Mouse (Mus musculus): ENCODE data around the gene Mccc1. TPM values are rescaled to one million over a fixed set of nuclear protein-coding genes. Genes with fewer than 3 reads are reported as not detected.

The Mccc1 gene
- polyA plus RNA-seq, 1 experiment from 2014 or later, result 20.8 TPM

- no peaks in the 10 kb centered on the region for H3K9me3 ChIP-seq (ENCODE audit: low read length)
- H3K4me2 ChIP-seq (replicated peaks; ENCODE audit: low read depth, low read length), result no peak overlapping the region
- DNase-seq (ENCODE audit: low spot score) (no peak), ATAC-seq (no peak)
- no peak overlapping the region for H3K4me3 ChIP-seq (ENCODE audit: low read depth, low read length)
- no peak overlapping the region for H3K9ac ChIP-seq (replicated peaks; ENCODE audit: low read depth)
- TF ChIP-seq EP300 (IDR thresholded peaks at IDR 0.05) (no peak), CTCF (IDR thresholded peaks at IDR 0.05) (no peak)
- WGBS, result 76% methylated on average over 6 of the region's 6 CpGs
- no peaks in the 10 kb centered on the region for H3K36me3 ChIP-seq (ENCODE audit: insufficient read depth, low read length)
- no peak overlapping the region for H3K27ac ChIP-seq (ENCODE audit: low read length)
- no peaks in the 10 kb centered on the region for H3K27me3 ChIP-seq (replicated peaks; ENCODE audit: insufficient read depth, low read length)
- no peaks in the 10 kb centered on the region for H3K4me1 ChIP-seq (ENCODE audit: insufficient read depth, low read depth, low read length)
Measured at GRCm38 (mm10) chr3:36025732-36026131, 25.3 kb upstream of the Mccc1 start.

GRCm38 (mm10) chr3:36011239-36011638, 10.8 kb upstream of the Mccc1 start:
- Histone ChIP-seq H3K9me3 (ENCODE audit: low read length) (no peaks in the 10 kb centered on the region), H3K27me3 (replicated peaks; ENCODE audit: insufficient read depth, low read length) (no peaks in the 10 kb centered on the region), H3K9ac (replicated peaks; ENCODE audit: low read depth) (no peak overlapping the region), H3K27ac (ENCODE audit: low read length) (no peak overlapping the region), H3K4me3 (ENCODE audit: low read depth, low read length) (no peak overlapping the region), H3K4me2 (replicated peaks; ENCODE audit: low read depth, low read length) (no peak overlapping the region), H3K4me1 (ENCODE audit: insufficient read depth, low read depth, low read length) (no peaks in the 10 kb centered on the region), H3K36me3 (ENCODE audit: insufficient read depth, low read length) (no peaks in the 10 kb centered on the region)
- 66% methylated on average over 3 of the region's 3 CpGs for WGBS
- DNase-seq (ENCODE audit: low spot score), result no peak
- no peak for ATAC-seq
- TF ChIP-seq EP300 (IDR thresholded peaks at IDR 0.05) (no peak), CTCF (IDR thresholded peaks at IDR 0.05) (no peak)

- TF ChIP-seq CTCF (IDR thresholded peaks at IDR 0.05), result no peak
- TF ChIP-seq EP300 (IDR thresholded peaks at IDR 0.05), result no peak
- Histone ChIP-seq H3K27me3 (replicated peaks; ENCODE audit: insufficient read depth, low read length) (no peaks in the 10 kb centered on the region), H3K4me1 (ENCODE audit: insufficient read depth, low read depth, low read length) (no peaks in the 10 kb centered on the region), H3K36me3 (ENCODE audit: insufficient read depth, low read length) (no peaks in the 10 kb centered on the region), H3K9ac (replicated peaks; ENCODE audit: low read depth) (no peak overlapping the region), H3K4me2 (replicated peaks; ENCODE audit: low read depth, low read length) (no peak overlapping the region), H3K4me3 (ENCODE audit: low read depth, low read length) (no peak overlapping the region), H3K9me3 (ENCODE audit: low read length) (no peaks in the 10 kb centered on the region), H3K27ac (ENCODE audit: low read length) (no peak overlapping the region)
- peak; percentile 76 for DNase-seq (ENCODE audit: low spot score)
- ATAC-seq, result peak; percentile 80
- WGBS, result 51% methylated on average over 4 of the region's 4 CpGs
Measured at GRCm38 (mm10) chr3:36008411-36009154, 8.1 kb upstream of the Mccc1 start.

- no peak overlapping the region for H3K27ac ChIP-seq (ENCODE audit: low read length)
- H3K36me3 ChIP-seq (ENCODE audit: insufficient read depth, low read length), result no peaks in the 10 kb centered on the region
- H3K4me2 ChIP-seq (replicated peaks; ENCODE audit: low read depth, low read length), result no peak overlapping the region
- H3K4me1 ChIP-seq (ENCODE audit: insufficient read depth, low read depth, low read length), result no peaks in the 10 kb centered on the region
- no peak for ATAC-seq
- no peak overlapping the region for H3K4me3 ChIP-seq (ENCODE audit: low read depth, low read length)
- DNase-seq (ENCODE audit: low spot score), result peak; percentile 81
- no peak for TF ChIP-seq EP300 (IDR thresholded peaks at IDR 0.05)
- H3K27me3 ChIP-seq (replicated peaks; ENCODE audit: insufficient read depth, low read length), result no peaks in the 10 kb centered on the region
- 42% methylated on average over 4 of the region's 4 CpGs for WGBS
- H3K9me3 ChIP-seq (ENCODE audit: low read length), result no peaks in the 10 kb centered on the region
- no peak overlapping the region for H3K9ac ChIP-seq (replicated peaks; ENCODE audit: low read depth)
Measured at GRCm38 (mm10) chr3:36004028-36004895, 3.8 kb upstream of the Mccc1 start.

- no peak overlapping the region for H3K27ac ChIP-seq (ENCODE audit: low read length)
- no peaks in the 10 kb centered on the region for H3K4me1 ChIP-seq (ENCODE audit: insufficient read depth, low read depth, low read length)
- H3K4me2 ChIP-seq (replicated peaks; ENCODE audit: low read depth, low read length), result no peak overlapping the region
- H3K27me3 ChIP-seq (replicated peaks; ENCODE audit: insufficient read depth, low read length), result no peaks in the 10 kb centered on the region
- no peak overlapping the region for H3K4me3 ChIP-seq (ENCODE audit: low read depth, low read length)
- ATAC-seq (no peak), DNase-seq (ENCODE audit: low spot score) (no peak)
- no peak overlapping the region for H3K9ac ChIP-seq (replicated peaks; ENCODE audit: low read depth)
- no peaks in the 10 kb centered on the region for H3K9me3 ChIP-seq (ENCODE audit: low read length)
- 62% methylated on average over 11 of the region's 11 CpGs for WGBS
- TF ChIP-seq CTCF (IDR thresholded peaks at IDR 0.05) (no peak), EP300 (IDR thresholded peaks at IDR 0.05) (no peak)
- H3K36me3 ChIP-seq (ENCODE audit: insufficient read depth, low read length), result peaks cover 3% of the 10 kb centered on the region; the same call in 1 of the 2 replicates
Measured at GRCm38 (mm10) chr3:35994552-35995531, 5.6 kb downstream of the Mccc1 start.

Data from lung, postnatal 0 days (tissue).